Mouse (Mus musculus) CH12F3 (cell line): ENCODE data around the gene Sgk1.

Source experiments
- in situ Hi-C: fragments of 300-500 bp; cut with MboI; formaldehyde crosslinking; loops from 2 replicates; pipeline ENCODE4 v1.14.3; 2020; ENCODE audit warnings: low sequenced_read_pairs

The Sgk1 gene

DNA sequence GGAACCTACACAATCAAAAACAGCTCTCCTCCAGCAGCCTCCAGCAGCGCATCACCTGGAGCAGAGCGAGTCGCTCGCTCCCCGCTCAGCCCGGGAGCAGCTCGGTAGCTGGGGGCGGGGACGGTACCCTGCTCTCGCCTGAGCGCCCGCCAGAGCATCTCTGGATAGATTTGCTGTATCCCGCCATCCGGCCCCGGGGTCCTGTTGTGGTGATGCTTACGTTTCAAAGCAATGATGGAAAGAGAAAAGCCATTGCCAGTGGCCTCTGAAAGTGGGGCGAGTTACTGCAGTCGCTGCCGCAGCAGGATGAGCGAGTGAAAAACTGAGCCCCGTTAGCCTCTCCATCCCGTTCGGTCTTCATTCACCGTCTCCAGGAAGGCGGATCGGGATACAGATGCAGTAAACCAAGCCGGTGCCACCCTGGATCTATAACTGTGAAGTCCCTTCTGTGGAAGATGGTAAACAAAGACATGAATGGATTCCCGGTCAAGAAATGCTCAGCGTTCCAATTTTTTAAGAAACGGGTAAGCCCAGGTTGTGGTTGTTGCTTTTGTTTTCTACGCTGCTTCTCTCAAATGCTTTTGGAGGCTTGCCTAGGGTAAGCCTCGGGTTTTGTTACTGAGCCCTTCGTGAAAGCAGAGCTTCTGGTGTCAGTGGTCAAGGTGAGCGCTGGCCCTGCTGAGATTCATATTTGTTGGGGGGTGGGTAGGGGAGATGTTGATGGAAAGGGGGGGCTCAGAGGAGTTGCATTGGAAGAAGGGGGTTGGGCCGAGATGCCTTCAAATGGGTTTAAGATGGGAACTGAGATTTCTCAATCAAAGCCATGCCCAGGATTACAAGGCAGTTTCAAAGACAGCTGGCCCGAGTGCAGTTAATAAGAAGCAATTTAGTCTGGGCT, at the start of gene Sgk1:
Sgk1 (plus strand) TSS at position 1 of the 898 bp plus-strand sequence.
- in situ Hi-C loops = no loop called here

- in situ Hi-C loops = no loop called here
Observed at GRCm38 (mm10) chr10:21832282-21832681, 49.7 kb upstream of the Sgk1 start.

- in situ Hi-C loops = no loop called here
Observed at GRCm38 (mm10) chr10:21833757-21834156, 48.2 kb upstream of the Sgk1 start.

DNA sequence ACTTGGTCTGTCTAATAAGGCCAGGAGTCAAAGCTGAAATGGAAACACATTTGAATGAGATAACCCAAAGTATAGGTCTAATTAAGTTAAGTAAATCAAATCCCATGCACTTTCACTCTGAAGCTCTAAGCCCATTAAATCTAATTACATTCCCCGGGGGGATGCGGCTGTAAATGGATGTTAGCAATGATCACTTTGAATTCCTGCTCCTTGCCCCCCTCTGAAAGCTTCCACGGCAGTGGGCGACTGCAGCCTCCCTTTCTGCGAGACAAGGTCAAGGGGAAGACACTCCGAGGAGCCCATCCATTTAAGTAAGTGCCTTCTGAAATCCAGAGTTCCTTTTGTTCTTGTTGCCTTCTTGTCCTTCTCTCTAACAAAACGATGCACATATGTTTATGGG, 46.9 kb upstream of the Sgk1 start:
- in situ Hi-C loops = no loop called here

GRCm38 (mm10) chr10:21839248-21840155, 42.5 kb upstream of the Sgk1 start:
- in situ Hi-C loops = no loop called here

- in situ Hi-C loops = no loop called here
Observed at GRCm38 (mm10) chr10:21843326-21843725, 38.7 kb upstream of the Sgk1 start.

GRCm38 (mm10) chr10:21843861-21844260, 38.1 kb upstream of the Sgk1 start:
- in situ Hi-C loops = no loop called here

GRCm38 (mm10) chr10:21844391-21844790, 37.6 kb upstream of the Sgk1 start:
- in situ Hi-C loops = no loop called here

- in situ Hi-C loops = no loop called here
Observed at GRCm38 (mm10) chr10:21845601-21846282, 36.2 kb upstream of the Sgk1 start.

DNA sequence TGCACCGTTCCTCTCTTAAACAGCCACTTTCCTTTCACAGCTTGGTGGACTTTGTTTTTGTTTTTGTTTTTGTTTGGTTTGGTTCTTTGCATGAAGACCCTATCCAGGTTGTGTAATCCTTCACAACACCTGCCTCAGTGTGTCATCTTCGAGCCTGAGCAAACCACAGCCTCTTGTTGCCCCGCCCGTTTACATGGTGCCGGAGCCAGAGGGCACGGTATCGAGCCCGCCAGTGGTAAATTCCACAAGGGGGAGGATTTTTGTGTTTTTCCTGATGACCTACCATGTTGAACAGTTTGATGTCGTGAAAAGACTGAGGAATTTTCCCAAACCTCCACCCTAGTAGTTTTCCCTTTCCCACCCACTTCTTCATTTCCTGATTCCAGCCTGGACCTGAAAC, 35.6 kb upstream of the Sgk1 start:
- in situ Hi-C loops = no loop called here

DNA sequence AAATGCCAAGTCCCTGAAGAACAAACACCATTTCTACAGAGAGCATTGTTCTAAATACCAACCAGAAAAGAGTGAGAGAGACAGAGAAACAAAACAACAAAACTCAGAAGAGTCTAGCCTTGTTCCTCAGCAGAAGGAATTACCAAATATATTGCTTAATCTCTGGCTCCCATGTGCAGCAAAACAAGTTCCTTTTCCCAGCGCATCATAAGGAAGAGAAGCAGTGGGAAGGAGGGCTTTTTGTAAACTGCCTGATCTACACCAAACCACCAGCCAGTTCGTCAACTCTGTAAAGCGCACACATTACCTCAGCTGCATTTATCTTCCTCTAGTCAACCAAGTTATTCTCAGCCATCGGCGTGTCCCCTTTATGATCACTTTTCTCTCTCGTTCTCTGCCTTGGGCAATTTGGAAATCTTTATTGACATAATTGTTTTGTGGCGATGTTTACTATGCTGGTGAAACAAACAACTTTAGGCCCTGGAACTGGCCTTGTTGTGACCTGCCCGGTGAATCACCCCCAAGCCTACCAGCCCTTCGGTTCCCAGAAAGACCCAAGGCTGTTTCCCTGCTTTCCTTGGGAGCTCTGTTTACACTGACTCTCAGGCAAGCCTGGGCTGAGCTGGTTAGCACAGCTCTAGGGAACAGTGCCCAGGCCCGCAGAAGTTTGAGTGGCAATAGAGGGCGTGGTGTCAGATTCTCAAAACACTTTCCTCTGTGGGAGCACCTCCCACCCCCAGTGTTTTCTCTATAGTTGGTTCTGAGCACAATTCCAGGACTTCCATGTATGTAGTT, 34.8 kb upstream of the Sgk1 start:
- in situ Hi-C loops = no loop called here

DNA sequence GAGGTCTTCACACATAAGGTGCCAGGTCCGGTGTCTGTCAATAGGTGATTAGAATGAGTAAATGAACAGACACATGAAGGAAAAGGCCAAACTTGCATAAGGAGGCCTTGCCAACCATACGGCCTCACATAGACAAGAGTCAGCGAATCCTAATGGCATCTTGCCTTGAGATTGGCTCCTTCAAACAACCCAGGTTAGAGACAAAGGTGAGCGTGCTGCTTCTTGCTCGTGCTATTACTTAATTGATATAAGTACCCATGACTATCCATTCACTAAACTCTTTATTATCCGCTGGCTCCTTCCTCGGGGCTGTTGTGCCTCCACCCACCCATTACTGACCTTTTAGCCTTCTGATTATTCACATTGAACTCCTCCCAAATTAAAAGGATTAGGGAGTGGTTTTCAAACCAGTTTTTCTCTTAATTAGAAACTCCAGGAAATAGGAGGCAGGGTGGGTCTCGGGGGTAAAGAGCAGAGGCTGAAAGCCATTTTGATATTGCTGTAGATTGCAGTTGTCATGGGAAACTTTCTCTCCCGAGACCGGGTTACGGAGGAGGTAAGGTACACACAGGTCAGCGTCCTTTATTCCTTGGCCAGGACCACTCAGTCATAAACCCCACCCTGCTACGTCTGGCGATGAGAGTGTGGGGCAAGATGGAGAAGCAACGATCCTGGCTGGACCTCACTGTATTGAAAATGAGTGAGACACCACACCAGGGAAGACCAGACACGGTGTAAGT, 33.9 kb upstream of the Sgk1 start:
- in situ Hi-C loops = no loop called here

DNA sequence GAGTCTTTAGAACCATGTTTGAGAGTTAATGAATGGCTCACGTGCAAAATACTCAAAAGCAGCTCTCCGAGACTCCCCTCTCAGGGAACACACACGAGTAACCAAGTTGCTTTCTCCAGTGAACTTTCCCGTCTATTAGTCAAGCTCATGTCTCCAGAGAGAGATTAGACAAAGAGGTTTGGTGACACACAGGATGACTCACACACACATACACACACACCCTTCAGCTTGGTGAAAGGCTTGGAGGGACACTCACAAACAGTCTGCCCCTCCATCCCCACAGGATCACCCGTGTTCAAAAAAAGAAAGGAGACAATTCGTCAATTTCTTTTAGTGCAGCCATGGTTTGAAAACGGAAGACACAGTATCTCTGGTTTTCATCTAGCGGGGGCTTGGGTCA, 32.7 kb upstream of the Sgk1 start:
- in situ Hi-C loops = no loop called here

DNA sequence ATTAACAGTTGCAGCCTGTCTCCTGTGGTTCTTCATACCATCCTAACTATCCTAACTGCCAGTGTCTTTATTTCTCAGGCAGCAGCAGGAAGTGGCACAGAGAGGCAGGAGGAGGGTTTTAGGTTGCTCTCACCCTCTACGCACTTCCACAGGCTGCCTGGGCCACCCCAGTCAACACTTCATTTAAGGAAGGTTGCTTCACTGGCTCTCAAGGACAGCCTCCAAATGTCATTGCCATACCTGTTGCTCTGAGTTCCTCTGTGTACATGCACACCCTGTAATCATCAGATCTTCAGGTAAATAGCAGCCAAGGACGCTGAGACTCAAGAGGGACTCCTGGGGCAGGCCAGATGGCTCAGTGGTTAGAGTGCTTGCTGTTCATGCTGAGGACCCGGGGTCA, 31.7 kb upstream of the Sgk1 start:
- in situ Hi-C loops = no loop called here

GRCm38 (mm10) chr10:21853122-21853521, 28.9 kb upstream of the Sgk1 start:
- in situ Hi-C loops = no loop called here

DNA sequence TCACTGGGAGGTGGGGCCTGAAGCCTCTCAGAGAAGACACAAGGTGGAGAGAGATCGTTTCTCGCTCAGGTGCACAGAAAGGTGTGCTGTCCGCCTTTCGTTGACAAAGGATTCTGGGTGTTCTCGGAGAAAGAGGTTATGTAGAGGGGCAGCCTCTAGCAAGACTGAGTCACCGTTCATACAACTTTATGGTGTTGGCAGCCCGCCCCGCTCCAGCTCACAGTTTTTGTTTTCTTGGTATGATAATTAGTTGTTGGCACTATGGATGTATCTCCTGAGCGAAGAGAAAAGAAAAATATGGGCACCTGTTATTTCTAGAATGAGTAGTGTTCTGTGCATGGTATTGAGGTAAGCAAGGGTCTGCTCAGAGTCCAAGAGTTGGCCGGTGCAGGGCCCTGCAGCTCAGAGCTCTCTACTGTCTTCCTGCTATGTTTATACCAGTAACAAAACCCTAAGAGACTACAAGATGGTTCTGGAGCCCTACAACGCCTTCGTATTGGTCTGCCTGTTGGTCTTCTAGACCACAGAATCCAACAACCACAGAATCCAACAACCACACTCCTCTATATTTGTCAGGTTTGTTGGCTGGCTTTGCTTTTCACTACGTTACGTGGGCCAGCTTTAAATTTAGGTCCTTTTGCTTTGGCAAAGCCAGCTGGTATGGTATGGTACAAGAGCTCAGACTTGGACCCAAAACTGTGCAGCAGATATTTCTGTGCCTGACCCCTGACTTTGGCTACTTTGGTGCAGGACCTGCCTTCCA, 28.2 kb upstream of the Sgk1 start:
- in situ Hi-C loops = no loop called here

GRCm38 (mm10) chr10:21855338-21855737, 26.6 kb upstream of the Sgk1 start:
- in situ Hi-C loops = no loop called here

DNA sequence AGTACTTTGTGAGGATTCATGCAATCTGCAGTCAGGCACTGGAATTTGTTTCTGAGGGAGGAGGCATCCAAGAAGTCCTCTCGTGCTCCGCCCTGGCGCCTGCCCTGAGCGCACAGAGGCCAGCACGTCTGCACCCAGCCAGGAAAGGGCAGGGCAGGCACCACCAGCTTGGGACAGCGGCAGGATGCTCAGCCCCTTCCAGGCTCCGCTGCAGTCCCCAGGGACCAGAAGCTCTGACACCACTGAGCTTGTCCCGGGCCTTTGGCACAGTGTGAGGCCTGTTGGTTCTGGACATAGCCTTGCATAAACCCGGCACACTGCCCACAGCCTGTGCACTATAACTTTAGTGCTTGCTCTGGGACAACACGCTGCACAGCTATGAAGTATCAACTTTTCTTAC, 24.3 kb upstream of the Sgk1 start:
- in situ Hi-C loops = no loop called here

DNA sequence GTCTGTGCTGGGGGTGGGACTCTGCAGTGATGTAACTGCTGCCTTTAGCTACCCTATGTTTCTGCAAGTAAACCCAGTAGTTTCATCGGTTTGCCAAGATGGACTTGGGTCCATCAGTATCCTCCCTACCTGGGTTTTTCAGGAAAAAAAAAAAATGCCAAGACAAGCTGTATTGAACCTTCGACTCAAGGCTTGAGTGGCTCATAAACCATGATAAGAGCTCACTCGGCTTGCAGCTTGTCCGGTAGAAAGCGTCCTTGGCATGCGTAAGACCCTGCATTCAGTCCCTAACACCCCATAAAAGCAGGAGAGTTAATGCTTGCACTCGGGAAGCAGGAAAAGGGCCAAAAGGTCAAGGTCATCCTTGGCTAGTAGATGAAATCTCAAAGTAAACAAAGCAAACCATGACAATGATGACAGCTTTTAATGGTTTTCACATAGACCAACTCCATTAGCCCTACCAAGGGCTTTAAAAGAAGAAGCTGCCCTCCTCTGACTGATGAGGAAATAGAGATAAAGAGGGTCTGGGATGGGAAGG, 23.5 kb upstream of the Sgk1 start:
- in situ Hi-C loops = no loop called here
